Mouse (Mus musculus): ENCODE measurements around the gene Opcml.

DNA sequence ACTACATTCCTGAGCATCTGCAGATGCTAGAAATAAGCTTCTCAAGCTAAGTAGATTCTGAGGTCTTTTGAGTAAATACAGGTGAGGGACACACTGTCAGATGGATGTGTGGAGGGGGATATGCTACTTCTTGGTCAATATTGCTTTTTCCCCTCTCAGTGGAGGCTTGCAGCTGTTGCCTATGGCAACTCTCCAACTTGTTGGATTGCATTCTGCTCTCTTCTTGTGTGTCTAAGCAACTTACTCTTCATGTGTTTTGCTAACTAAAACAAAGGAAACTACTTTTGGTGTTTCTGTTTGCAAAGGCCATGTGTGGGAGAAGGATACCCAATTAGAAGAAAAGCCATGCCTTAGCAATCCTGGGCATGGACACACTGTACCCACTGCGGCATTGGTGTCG lies 406.0 kb downstream of the Opcml start:
- no peak for TF ChIP-seq CTCF (IDR thresholded peaks at IDR 0.05; ENCODE audit: low read depth, low read length)
- TF ChIP-seq GATA2 (IDR thresholded peaks at IDR 0.05; ENCODE audit: borderline replicate concordance, low read depth, low read length) = no peak
- TF ChIP-seq GATA1 (IDR thresholded peaks at IDR 0.05; ENCODE audit: borderline replicate concordance, low read length) = no peak

All from G1E (cell line).